Mouse (Mus musculus): ENCODE data around the gene Cops3. TPM values are rescaled to one million over a fixed set of nuclear protein-coding genes. Genes with fewer than 3 reads are reported as not detected.

The Cops3 gene
- total RNA-seq, 2 experiments from 2014 or later, result 83.9 to 85.6 TPM

DNA sequence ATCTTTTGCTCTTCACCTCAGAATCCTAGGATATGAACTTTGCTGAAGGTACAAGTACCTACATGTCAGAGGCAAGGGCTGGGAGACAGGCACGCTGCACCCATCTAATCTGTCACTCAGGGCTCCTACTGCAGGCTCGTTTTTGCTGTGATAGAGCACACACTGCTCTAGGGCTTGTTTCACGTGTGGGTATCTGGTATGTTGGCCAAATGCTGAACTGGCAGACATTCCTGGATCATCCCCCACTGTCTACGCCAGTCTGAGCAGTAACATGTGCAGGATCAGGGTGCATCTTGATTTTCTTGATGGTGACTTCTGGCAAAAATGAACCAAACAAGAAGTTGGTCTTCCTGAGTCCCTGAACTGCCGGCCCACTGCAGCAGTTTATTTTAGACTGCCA, 62.4 kb downstream of the Cops3 start:
- no peak for DNase-seq

DNA sequence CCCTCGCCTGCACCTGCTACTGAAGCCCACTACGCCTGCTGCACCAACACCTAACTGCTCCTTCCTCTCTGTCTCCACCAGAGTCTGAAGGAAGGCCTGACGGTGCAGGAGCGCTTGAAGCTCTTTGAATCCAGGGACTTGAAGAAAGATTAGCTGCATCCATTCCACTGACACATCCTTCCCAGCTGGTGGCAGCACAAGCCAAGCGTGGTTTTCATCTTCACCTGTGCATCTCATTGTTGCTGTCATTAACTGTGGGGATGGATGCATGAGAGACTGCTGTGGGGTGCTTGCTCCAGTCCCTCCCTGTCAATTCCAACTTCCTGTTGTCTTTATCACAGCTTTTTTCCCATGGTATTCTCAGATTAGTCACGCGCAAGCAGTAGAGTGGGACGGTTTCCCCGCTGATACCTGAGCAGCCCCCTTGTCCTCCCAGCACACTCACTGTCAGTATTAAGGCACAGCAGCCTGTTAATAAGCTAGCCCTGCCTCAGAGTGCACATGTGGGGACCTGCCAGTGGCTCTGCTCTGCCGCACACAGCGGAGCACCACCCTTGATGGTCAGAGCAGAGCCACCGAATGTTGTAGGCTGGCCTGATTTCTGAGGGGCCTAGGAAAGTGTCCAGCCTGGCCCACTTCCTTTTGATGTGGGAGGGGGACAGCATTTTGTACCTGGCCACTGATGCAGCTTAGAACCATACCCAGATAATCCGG, 64.0 kb downstream of the Cops3 start:
- no peak for DNase-seq

DNA sequence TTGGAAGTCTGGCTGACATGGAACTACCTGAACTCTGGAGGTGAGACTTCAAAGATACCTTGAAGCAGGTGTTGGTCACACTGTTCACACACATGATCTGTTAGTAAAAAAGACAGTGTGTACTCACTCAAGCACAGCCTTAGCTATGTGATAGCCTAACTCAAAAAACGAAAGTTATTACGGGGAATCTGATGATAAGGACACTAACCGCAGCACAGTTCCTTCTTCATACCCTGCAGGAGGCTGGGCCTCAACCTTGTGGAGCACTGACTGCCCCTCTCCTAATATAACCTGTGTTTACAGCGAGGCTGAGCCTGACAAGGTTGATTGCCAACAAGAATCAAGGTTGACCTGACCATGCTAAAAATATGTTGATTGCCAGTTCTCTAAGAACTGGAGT, 65.1 kb downstream of the Cops3 start:
- no peak for DNase-seq

DNA sequence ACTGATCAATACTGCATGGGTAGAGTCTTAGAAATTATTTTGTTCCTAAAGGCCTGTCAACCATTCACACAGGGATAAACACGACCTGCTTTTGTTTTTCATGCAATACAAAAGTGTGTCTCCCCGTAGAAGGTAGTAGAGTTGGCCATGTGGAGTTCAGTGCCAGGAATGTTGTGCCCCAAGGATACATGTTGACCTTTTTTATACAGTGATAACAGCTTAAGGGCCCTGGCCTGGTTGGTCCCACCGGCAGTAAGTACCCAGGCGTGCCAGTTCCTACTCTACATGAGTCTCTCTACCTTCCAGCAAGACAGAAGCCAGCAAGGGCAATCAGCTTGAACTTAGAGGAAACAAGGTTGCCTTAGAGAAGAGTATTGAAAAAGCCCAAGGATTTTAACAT, 66.7 kb downstream of the Cops3 start:
- DNase-seq, result no peak

DNA sequence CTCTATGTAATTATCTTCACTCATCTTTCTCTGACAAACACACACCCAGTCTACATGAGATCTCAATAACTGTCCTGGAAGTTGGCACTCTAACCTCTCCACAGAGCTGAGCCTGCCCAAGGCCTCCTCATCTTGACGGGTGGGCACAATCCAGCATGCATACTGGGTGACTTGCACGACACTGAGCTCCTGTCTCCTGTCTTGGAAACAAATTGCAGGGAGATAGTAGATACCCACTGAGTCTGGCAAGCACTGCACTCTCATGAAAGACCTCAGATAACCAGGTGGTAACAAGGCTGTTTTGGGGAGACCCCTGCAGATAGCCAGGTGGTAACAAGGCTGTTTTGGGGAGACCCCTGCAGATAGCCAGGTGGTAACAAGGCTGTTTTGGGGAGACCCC, 67.3 kb downstream of the Cops3 start:
- DNase-seq, result no peak

DNA sequence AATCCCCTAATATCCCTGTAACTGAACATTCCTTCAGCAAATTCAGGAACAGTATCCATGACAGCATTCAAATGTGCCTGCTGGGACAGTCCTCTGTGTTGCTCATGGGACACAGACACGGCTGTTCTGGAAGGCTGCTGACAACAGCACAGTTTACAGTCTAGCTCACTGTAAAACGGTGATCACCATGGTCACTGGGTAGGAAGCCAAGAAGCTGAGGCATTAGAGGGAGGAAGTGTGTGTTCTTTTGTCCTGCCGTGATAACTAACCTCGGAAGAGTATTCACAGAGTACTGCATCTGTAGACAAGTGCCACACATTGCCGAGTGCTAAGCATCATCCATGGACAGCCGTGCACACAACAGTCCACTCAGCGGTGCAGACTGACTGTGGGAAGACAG, 68.9 kb downstream of the Cops3 start:
- DNase-seq, result no peak

DNA sequence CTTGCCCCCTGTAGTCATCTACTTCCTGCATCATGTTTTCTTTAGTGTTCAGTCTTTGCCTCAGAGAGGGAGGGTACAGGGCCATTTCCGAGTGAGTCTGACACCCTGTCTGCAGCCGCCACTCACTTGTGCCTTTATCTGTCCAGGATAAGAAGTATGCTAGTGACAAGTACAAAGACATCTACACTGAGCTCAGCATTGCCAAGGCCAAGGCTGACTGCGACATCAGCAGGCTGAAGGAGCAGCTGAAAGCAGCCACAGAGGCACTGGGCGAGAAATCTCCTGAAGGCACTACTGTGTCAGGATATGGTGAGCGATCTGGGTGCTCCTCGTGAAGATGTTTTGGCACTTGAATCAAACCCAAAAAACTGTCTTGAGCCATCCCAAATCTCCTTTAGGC, 69.9 kb downstream of the Cops3 start:
- no peak for DNase-seq

DNA sequence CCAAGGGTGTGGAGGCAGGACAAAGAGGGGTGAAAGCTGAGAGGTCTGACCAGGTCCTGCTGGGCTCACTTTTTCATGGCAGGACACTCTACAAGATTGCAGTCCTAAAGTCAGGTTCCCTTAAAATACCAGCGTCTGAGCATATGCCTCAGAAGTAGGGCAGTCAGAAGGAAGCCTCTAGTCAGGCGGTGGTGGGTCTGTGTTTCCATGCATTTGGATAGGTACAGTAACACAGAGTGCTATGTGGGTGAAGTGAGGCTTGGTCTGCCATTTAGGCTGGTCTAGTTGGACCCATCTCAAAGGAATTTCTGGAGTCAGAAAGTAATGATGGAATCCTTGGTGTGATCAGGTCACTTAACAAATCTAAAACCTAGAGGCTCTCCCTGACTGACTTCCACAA, 70.3 kb downstream of the Cops3 start:
- no peak for DNase-seq

Other genes starting within 250 kb of the Cops3 start
- not detected for gene Olfr223, start 246.5 kb downstream of the Cops3 start, total RNA-seq (2021)
- gene Mprip, start 178.5 kb downstream of the Cops3 start, total RNA-seq (2021), result 100 to 1,000 TPM; 220 to 241 TPM
- gene Pld6, start 52.2 kb downstream of the Cops3 start, total RNA-seq (2021), result 1 to 10 TPM; 1.9 to 2.2 TPM
- gene Flcn, start 29.8 kb downstream of the Cops3 start, total RNA-seq (2021), result 10 to 100 TPM; 22.1 to 28.0 TPM
- gene Nt5m, start 391 bp downstream of the Cops3 start, total RNA-seq (2021), result 10 to 100 TPM; 25.3 to 29.2 TPM
- gene Med9, start 108.4 kb upstream of the Cops3 start, total RNA-seq (2021), result 10 to 100 TPM; 27.5 to 30.2 TPM
- 1 to 10 TPM; 4.0 to 4.4 TPM for gene Rasd1, start 125.1 kb upstream of the Cops3 start, total RNA-seq (2021)
- gene Pemt, start 206.7 kb upstream of the Cops3 start, total RNA-seq (2021), result 1 to 10 TPM; 2.3 to 2.9 TPM